Mouse (Mus musculus) G1E (cell line): ENCODE data around the gene Ddb1. TPM values are rescaled to one million over a fixed set of nuclear protein-coding genes. Genes with fewer than 3 reads are reported as not detected.

ENCODE experiments used
- ATAC-seq: 2 replicates; pipeline ENCODE4 v1.8.0; 2016; ENCODE audit warnings: mild to moderate bottlenecking; ENCODE audit not compliant: insufficient number of reproducible peaks, poor library complexity, low FRiP score, severe bottlenecking; ENCODE audit errors: extremely low read depth
- DNase-seq: peaks from one replicate; pipeline ENCODE4 v3.0.0; 2012; ENCODE audit warnings: low spot score
- H3K27me3 ChIP-seq: 2 replicates; pipeline ENCODE4 v1.6.1; 2012; ENCODE audit warnings: mild to moderate bottlenecking, low read length, inconsistent platforms; ENCODE audit not compliant: insufficient read depth
- H3K36me3 ChIP-seq: replicated peaks from 2 replicates; pipeline ENCODE3; 2012; ENCODE audit warnings: mild to moderate bottlenecking, inconsistent platforms
- H3K4me1 ChIP-seq: 2 replicates; pipeline ENCODE4 v1.6.1; 2012; ENCODE audit warnings: low read depth, low read length, inconsistent platforms, mixed read lengths; ENCODE audit not compliant: insufficient read depth
- H3K4me3 ChIP-seq: 2 replicates; pipeline ENCODE4 v1.5.1; 2012; ENCODE audit warnings: low read depth, mild to moderate bottlenecking, inconsistent platforms, low read length, moderate library complexity, mixed read lengths
- H3K9me3 ChIP-seq: replicated peaks from 2 replicates; pipeline ENCODE4 v1.6.1; 2012; ENCODE audit warnings: inconsistent platforms
- CTCF ChIP-seq: IDR thresholded peaks from 2 replicates; pipeline ENCODE4 v1.5.1; 2012; ENCODE audit warnings: low read depth, low read length, inconsistent platforms, mixed read lengths
- GATA1 ChIP-seq: IDR thresholded peaks from 2 replicates; pipeline ENCODE4 v1.6.1; 2012; ENCODE audit warnings: borderline replicate concordance, low read length, inconsistent platforms, mixed read lengths
- GATA2 ChIP-seq: IDR thresholded peaks from 2 replicates; pipeline ENCODE4 v1.6.1; 2012; ENCODE audit warnings: low read depth, low read length, inconsistent platforms, borderline replicate concordance
- POLR2AphosphoS5 ChIP-seq: IDR thresholded peaks from 2 replicates; pipeline ENCODE4 v1.6.1; 2012; ENCODE audit warnings: low read depth, low read length, inconsistent platforms; ENCODE audit not compliant: insufficient replicate concordance
- TAL1 ChIP-seq: conservative IDR thresholded peaks from 2 replicates; pipeline ENCODE4 v1.6.1; 2012; ENCODE audit warnings: low read depth, low read length, inconsistent platforms, mixed read lengths
- polyA plus RNA-seq: library from polyadenylated mRNA; stranded (reverse); fragments of >175 nt; gene quantifications from 2 replicates; pipeline ENCODE4 v1.2.3, GENCODE M21; 2012
- total RNA-seq, 2 experiments: library from RNA; stranded (forward) in 1 of 2; stranded (reverse) in 1 of 2; fragments of 200-1000 nt in 1 of 2; fragments of >200 nt in 1 of 2; fragmentation: Nextera tagmentation in 1 of 2; gene quantifications; 2 replicates each; pipeline ENCODE4 v1.2.3; 2014 to 2017

The Ddb1 gene
- total and polyA plus RNA-seq, 3 experiments = 30.8 to 516 (median 389) TPM

DNA sequence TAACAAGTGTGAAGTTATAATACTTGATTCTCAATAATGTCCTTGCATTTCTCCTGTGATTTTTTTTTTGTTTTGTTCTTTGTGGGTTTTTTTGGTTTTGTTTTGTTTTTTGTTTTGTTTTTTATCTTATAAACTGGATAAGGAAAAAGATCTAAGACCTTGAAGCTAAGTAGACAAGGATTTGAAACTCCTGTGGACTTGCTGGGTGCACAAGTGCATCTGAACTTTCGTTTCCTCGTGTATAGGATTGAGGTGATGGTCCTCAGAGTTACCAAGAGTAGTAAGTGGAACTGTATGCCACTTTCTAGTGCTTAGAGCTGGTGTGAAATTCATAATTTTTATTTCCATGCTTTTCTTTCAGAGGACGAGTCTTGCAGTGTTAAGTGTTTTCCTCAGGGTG, 25.0 kb upstream of the Ddb1 start:
- Histone ChIP-seq H3K36me3 (peaks cover 55% of the 10 kb centered on the region), H3K4me3 (no peak overlapping the region)

GRCm38 (mm10) chr19:10580761-10581160, 24.4 kb upstream of the Ddb1 start:
- no peak for TF ChIP-seq CTCF
- TF ChIP-seq POLR2AphosphoS5 = no peak
- no peak for TF ChIP-seq GATA2
- no peak for TF ChIP-seq TAL1
- TF ChIP-seq GATA1 = no peak
- ATAC-seq = no peak
- Histone ChIP-seq H3K9me3 (no peaks in the 10 kb centered on the region), H3K4me3 (no peak overlapping the region), H3K4me1 (peaks cover 33% of the 10 kb centered on the region), H3K36me3 (peaks cover 54% of the 10 kb centered on the region), H3K27me3 (no peaks in the 10 kb centered on the region)
- DNase-seq = peak; percentile 31

More for the DNA sequence above, 25.0 kb upstream of the Ddb1 start:
- H3K27me3 ChIP-seq = no peaks in the 10 kb centered on the region
- no peak for TF ChIP-seq GATA2
- no peak for TF ChIP-seq POLR2AphosphoS5
- no peak for TF ChIP-seq GATA1
- no peak for TF ChIP-seq TAL1
- TF ChIP-seq CTCF = no peak
- DNase-seq = no peak
- no peaks in the 10 kb centered on the region for H3K9me3 ChIP-seq
- peaks cover 37% of the 10 kb centered on the region for H3K4me1 ChIP-seq
- no peak for ATAC-seq

- no peak for ATAC-seq
- Histone ChIP-seq H3K9me3 (no peaks in the 10 kb centered on the region), H3K36me3 (peaks cover 64% of the 10 kb centered on the region), H3K4me1 (peaks cover 32% of the 10 kb centered on the region), H3K27me3 (no peaks in the 10 kb centered on the region), H3K4me3 (no peak overlapping the region; the same call in 1 of the 2 replicates)
- DNase-seq = no peak
- TF ChIP-seq POLR2AphosphoS5 (no peak), TAL1 (no peak), CTCF (no peak), GATA2 (no peak), GATA1 (no peak)
Measured at GRCm38 (mm10) chr19:10581984-10582383, 23.1 kb upstream of the Ddb1 start.

- no peak for ATAC-seq
- Histone ChIP-seq H3K36me3 (peaks cover 77% of the 10 kb centered on the region), H3K4me1 (peaks cover 21% of the 10 kb centered on the region), H3K27me3 (no peaks in the 10 kb centered on the region), H3K4me3 (no peak overlapping the region), H3K9me3 (no peaks in the 10 kb centered on the region)
- no peak for TF ChIP-seq GATA1
- TF ChIP-seq POLR2AphosphoS5 = no peak
- no peak for TF ChIP-seq CTCF
- no peak for TF ChIP-seq GATA2
- no peak for TF ChIP-seq TAL1
- no peak for DNase-seq
Measured at GRCm38 (mm10) chr19:10583550-10584146, 21.5 kb upstream of the Ddb1 start.

DNA sequence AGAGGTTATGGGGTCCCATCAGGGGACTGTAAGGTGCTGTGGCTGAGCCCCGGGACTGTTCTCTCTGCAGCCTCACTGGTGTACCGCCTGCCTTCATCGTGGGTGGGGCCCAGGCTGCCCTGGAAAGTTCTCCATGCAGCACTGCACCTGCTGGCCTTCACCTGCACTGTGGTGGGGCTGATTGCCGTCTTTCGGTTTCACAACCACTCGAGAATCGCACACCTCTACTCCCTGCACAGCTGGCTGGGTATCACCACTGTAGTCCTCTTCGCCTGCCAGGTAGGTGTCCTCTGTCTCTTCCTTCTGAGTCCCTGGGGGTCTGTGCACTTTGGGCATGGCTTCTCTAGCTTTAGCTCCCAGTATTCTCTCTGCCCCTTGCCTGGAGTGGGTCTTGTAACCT, 20.0 kb upstream of the Ddb1 start:
- ATAC-seq (no peak), DNase-seq (no peak)
- TF ChIP-seq TAL1 = no peak
- TF ChIP-seq GATA1 = no peak
- no peak for TF ChIP-seq GATA2
- no peak for TF ChIP-seq POLR2AphosphoS5
- H3K27me3 ChIP-seq = no peaks in the 10 kb centered on the region
- H3K9me3 ChIP-seq = no peaks in the 10 kb centered on the region
- peaks cover 20% of the 10 kb centered on the region for H3K4me1 ChIP-seq
- H3K36me3 ChIP-seq = peaks cover 79% of the 10 kb centered on the region
- no peak overlapping the region for H3K4me3 ChIP-seq

DNA sequence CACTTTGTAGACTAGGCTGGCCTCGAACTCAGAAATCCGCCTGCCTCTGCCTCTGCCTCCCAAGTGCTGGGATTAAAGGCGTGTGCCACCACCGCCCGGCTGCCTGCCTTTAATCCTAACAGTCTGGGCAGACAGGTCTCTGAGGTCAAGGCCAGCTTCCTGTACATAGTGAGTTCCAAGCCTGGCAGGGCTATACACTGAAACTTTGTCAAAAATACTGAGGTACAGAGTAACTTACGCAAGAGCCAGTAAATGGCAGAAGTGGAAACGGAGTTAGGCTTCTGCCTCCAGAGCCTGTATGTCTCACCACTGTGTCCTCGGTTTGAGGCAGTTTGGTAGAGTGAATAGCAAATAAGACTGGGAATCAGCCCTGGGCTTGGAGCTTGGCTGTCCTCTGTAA, 17.9 kb upstream of the Ddb1 start:
- no peaks in the 10 kb centered on the region for H3K9me3 ChIP-seq
- H3K4me1 ChIP-seq = peaks cover 8% of the 10 kb centered on the region; the same call in 1 of the 2 replicates
- no peak overlapping the region for H3K4me3 ChIP-seq
- no peaks in the 10 kb centered on the region for H3K27me3 ChIP-seq
- DNase-seq (no peak), ATAC-seq (no peak)
- H3K36me3 ChIP-seq = peaks cover 80% of the 10 kb centered on the region
- no peak for TF ChIP-seq GATA1
- TF ChIP-seq CTCF = no peak
- no peak for TF ChIP-seq GATA2
- no peak for TF ChIP-seq POLR2AphosphoS5
- no peak for TF ChIP-seq TAL1

DNA sequence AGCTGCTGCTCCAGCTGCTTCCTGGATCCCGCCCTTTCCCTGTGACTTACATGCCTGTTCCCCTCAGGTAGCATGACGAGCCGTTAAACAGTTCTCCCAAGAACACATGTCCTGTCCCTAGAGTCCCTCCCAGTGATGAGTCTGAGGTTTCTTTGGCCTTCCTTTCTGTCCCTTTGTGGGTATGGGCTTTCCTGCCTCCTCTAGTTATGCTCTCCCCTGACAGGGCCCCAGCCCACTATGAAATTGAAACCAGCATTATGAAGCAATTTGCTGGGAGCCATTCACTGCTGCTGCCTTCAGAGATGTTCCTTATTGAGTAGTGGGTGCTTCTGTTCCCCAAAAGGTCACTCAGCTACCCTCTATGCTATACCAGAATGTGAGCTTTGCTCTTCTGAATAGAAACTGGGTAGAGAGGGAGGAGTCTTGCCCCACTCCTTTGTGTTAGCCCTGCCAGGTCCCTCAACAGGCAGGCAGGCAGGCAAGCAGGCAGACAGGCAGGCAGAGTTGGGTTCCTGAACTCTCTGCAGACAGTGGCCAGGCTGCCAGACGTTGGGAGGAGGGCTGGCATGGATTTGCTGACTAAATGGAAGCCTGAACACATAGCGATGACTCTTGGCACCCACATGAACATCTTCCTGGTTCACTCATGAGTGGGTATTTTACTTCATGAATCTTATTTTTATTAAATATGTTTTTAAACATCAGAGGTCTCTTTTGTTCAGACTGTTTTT, 15.8 kb upstream of the Ddb1 start:
- no peak for ATAC-seq
- no peak overlapping the region for H3K4me3 ChIP-seq
- H3K9me3 ChIP-seq = no peaks in the 10 kb centered on the region
- TF ChIP-seq CTCF (no peak), TAL1 (no peak), GATA1 (no peak), GATA2 (no peak), POLR2AphosphoS5 (no peak)
- H3K27me3 ChIP-seq = no peaks in the 10 kb centered on the region
- peaks cover 85% of the 10 kb centered on the region for H3K36me3 ChIP-seq
- peaks cover 8% of the 10 kb centered on the region; the same call in 1 of the 2 replicates for H3K4me1 ChIP-seq
- no peak for DNase-seq
